Mouse (Mus musculus) c-Kit-positive CD71-positive TER-119-positive erythroid progenitor cells, embryonic 14.5 days (primary cell): ENCODE data around the gene Tmem30b.
"Not testable (repeated sequence)": the region's sequence is repeated elsewhere in the genome, so short reads cannot be mapped to it uniquely, and the experiment has no call there.

Experiments
- DNase-seq: peaks from one replicate; pipeline ENCODE4 v3.0.0-alpha.2; 2013; ENCODE audit warnings: low spot score

Gene Tmem30b

DNA sequence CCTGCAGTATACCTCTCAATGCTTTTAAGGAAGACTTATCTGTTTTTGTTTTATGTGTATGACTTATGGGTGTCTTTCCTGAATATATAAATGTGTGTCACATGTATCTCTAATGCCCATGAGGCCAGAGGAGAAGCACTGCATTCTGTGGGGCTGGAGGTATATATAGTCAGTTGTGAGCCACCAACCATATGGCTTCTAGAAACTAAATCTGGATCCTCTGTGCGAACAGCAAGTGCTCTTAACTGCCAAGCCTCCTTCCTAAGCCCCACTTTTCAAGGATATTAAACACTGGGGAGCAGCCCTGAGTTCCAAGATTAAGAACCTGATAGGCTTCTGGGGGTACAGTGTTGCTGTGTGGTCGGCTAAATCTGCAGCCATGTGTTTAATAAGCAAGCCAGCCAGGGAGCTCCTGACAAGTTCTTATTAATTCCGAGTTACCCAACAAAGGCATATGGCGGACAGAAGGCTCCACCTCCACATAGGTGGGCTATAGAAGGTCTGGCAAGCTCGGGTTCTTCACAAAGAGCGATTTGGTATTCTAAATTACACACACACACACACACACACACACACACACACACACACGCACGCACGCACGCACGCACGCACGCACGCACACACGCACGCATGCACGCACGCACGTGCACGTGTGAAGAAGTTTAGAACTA lies 12.5 kb upstream of the Tmem30b start:
- DNase-seq: no peak

DNA sequence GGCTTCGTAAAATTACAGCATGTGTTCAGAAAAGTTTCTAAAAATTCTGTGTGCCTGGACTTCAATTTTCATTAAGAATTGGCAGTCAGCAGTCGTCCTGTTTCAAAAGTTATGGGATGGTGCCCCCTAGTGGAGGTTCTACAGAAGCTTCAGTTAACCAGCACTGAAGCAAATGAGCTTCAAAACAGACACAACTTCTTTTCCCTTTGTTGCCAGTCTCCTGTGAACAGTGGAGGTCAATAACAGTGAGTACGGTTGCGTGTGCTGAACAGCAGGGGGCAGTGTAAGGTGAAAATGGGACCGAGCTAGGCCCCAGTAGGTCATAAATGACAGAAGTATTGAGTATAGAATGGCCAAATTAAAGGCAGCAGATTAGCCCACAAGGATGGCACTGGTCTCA lies 8.0 kb upstream of the Tmem30b start:
- peak; percentile 49 for DNase-seq

DNA sequence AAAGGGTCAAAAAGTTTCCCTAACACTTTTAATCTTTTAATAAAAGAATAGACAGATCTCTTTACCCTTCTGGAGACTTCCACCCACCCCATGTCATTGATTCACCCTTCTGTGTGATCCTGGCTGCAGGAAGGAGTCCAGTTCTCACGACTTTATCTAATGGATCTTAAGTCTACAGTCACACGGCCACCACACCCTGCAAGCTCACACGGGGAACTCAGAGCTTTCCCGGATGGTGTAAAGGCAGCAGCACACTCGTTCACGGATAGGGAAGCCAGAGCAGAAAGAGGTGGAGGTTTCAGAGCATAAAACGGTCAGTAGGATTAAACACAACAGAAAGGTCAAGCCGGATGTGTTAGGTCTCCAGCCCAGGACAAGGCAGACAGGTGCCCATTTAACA lies 2.1 kb upstream of the Tmem30b start:
- no peak for DNase-seq

DNA sequence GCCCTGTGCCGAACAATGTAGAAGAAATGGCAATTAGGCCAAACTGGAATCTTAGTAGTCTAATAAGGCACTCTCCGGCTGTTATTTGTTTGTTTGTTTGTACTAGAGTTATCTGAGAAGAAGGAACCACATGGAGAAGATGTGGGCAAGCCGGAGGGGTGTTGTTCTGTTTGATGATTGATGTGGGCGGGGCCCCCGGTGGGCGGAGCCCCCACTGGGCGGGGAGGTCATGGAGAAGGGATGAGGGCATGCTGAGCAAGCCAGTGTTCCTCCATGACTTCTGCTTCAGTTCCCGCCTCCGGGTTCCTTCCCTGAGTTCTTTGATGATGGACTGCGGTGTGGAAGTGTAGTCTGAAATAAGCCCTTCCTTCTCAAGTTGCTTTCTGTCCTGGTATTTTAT lies 1.5 kb upstream of the Tmem30b start:
- no peak for DNase-seq

DNA sequence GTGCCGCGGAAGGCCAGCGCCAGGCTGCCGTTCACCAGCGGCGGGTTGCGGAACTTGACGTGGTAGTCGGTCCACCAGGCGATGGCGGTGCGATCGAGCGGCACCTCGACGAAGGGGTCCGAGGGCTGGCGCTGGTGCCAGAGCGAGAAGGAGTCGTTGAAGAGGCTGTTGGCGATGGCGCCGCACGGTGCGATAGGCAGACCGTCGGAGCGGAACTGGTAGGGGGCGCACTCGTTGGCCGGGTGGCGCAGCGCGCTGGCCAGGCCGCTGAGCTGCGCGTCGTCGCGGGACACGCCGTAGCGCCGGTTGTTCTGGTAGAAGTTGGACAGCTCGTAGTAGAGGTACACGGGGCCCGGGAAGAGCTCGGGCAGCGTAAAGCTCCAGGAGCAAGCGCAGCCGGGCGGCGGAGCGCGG lies 513 bp downstream of the Tmem30b start:
- DNase-seq: no peak

DNA sequence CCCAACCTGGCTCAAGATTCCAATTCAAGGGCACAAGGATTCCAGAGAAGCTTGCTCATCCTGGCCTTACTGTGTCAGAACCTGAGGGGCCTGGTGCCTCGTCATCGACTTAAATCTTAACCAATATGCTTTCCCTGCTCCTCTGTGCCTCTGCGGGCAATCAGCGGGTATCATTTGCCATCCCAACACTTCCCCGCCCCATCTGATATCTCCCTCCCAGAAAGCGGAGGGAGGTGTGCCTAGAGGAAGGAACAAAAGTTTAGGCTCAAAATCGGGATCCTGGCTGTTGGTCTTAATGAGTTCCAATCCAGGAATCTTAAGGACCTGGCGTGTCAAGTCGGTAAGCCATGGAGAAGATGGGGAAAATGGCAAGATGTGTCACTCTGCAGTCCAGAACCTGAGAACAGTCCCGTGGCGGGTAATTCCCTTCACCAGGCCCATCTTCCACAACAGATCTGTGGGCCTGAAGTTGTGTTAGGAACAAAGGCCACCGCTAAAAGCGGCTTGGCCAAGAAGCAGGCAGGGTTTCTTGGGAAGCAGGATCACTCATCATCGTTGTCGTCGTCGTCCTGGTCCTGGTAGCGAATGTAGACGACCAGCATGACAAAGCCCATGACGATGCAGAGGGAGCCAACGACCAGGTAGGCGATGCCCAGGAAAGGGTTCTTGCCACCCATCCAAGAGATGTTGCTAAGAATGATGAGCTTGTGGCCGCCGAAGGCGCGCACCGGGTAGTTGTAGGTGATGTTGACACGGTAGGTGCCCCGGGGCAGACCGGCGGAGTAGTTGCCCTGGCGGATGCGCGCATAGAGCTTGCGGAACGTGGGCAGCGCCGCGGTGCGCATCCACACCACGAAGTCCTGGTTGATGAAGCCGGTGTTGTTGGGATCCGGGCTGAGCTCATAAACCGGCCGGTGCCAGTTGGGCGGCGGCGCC lies 1.2 kb downstream of the Tmem30b start:
- no peak for DNase-seq

DNA sequence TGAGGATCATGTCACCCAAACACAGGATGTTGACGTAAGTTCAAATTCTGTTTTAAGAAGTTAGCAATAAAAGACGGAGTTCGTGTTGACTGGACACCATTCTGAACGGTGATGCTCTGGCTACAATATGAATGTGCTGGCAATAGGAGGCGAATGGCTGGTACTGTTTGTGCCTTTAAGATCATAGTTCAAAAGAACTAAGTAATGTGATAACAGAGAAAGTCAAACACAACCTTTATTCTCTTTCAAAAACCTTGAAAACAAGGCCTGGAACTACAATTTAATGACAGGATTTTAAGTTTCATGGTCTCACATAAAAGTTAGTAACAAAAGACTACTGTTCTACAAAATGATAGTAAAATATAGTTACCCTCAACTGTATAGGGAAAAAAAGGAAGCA lies 3.0 kb downstream of the Tmem30b start:
- DNase-seq: no peak

DNA sequence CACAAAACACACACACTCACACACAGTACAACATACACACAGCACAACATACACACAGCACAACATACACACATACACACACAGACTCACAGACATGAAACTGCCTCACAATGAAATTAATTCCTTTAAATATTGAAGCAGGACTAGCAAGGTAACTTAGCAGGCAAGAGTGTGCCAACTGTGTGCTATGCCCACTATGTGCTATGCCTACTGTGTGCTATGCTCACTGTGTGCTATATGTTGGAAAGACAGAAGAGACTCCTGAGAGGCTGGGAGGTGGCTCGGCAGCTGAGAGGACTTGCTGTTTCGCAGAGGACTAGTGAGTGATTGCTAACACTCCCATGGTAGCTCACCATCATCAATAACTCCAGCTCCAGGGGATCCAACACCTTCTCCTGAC lies 5.8 kb downstream of the Tmem30b start:
- DNase-seq: no peak

DNA sequence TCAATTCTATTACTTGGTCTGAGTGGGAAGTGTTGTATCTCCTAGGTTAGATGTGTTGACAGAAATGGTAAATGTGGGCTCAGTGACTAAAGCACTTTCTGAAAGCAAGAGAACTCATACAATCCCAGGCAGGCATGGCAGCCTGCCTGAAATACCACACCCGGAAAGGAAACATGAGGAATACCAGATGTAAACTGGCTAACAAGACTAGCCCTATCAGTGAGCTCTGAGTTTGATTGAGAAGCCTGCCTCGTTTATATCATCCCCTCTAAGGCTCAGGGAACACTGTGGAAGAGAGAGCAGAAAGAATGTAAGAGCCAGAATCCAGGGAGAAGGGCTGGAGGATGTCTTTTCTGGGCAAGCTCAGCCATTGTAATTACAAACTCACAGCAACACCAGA lies 7.0 kb downstream of the Tmem30b start:
- DNase-seq: no peak

DNA sequence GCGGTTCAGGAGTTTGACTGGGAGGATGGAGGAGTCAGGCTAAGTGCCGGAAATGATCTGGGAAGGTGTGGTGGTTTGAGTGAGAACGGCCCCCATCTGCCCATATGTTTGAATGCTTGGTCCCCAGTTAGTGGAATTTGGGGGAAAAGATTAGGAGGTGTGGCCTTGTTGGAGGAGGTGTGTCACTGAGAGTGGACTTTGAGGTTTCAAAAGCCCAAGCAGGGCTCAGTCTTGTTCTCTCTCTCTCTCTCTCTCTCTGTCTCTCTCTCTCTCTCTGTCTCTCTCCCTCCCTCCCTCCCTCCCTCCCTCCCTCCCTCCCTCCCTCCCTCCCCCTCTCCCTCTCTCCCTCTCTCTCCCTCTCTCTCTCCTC lies 8.1 kb downstream of the Tmem30b start:
- not testable (repeated sequence) for DNase-seq

DNA sequence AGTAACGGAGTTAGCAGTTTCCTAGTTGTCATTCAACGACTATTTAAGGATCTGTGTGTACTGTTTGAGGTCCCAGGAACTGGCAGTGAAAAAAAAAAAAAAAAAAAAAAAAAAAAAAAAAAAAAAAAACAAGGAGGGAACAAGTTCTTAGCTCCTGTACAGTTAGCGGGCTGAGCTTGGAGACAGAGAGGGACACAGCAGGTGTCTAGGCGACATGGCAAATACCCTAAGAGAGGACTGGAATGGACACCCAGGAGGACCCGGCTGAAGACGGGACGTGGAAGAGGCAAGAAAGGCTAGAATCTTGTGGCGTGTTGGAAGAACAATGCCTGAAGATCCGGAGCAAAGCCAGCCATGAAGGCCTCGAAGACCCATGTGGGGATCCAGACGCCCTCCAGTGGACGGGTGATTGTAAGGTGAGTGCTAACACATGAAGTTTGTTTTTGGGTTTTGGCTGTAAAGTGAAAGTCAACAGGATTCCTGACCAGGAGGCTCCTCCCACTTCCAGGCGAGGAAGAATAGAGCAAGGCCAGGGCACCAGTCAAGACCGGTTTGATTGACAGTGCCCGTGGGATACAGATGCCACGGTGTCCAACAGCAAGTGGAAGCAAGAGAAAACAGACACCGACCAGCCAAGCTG lies 8.6 kb downstream of the Tmem30b start:
- DNase-seq: peak; percentile 12

DNA sequence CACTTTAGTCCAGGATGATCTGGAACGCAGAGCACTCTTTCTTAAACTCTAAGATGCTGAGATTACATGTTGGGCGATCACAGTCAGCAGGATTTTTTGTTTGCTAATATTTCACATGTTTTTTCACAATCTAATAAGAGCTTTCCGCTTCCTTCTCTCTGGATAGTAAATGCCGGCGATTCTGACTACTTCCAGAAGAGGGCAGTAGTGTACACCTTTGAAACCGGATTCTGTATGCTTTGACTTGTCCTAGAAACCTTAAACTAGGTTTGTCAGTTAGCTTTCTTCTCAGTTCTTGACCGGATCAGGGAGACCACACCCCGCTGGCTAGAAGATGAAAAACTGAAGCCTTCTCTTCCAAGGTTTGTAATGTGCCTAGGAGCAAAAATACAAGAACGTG lies 11.6 kb downstream of the Tmem30b start:
- peak; percentile 34 for DNase-seq

DNA sequence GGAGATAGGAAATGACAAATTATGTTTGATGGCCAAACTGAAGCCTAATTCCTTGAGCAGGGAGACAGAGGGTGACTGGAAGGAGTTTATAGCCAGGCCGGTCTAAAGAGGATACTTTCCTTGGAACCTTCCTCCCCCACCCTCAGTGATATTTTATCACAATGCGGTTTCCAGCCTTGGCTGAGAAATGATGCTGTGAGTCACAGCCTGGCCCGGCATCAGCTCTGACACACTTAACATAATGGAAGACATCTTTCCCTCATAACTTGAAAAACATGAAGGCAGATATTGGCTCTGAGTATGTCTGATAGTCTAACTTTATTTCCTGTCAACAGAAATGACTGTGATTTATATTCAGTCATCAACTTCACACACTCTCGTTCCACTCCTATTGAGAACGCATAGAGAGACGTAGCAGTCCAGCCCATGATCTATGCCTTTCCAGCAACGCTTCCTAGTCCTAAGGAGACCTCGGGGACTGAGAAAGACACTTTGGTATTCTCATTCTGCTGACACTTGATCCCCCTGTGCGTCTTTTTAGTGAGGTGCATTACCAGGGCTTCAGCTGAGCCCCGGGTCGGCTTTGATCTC lies 14.2 kb downstream of the Tmem30b start:
- DNase-seq: no peak

DNA sequence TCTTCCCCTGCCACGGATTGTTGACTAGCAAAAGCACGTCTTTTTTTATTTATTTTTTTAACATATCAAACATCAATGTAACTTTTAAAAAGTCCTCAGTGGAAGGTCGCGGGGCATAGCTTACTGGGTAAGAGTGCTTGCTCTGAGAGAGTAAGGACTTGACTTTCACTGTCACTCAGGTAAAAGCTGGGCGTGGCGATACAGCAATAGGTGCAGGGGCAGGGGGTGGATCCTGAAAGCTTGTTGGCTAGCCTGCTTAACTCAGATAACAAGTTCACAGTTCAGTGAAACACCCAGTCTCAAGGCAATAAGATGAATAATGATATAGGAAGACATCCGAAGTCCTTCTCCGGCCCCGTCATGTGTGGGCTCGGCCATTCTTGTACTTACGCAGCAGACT lies 16.6 kb downstream of the Tmem30b start:
- DNase-seq: no peak

DNA sequence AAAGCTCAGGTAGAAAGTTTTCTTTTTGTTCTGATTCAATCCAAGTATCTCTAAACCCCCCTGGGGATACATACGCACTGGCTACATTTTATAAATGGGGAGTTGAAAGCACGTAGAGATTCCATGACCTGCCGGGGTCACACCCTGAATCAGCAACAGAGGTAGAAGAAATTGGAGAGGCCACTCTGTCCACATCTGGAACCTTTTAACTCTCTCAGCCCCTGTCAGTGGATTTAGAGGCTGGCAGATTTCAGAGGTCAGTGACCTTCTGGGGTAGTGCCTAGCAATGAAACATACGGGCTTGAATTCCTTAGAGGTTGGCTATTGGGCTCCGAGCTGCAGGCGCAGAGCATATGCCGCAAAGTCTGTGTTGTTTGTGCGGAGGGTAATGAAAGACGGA lies 17.1 kb downstream of the Tmem30b start:
- DNase-seq: no peak

DNA sequence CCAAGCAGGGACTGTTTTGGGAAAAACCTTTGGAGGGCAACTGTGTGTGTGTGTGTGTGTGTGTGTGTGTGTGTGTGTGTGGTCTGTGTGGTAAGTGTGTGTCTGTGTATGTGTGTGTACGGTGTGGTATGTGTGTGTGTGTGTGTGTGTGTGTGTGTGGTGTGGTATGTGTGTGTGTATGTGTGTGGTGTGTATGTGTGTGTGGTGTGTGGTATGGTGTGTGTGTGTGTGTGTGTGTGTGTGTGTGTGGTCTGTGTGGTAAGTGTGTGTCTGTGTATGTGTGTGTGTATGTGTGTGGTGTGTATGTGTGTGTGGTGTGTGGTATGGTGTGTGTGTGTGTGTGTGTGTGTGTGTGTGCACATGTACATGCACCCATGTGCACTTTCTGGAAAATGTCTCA lies 18.1 kb downstream of the Tmem30b start:
- not testable (repeated sequence) for DNase-seq

DNA sequence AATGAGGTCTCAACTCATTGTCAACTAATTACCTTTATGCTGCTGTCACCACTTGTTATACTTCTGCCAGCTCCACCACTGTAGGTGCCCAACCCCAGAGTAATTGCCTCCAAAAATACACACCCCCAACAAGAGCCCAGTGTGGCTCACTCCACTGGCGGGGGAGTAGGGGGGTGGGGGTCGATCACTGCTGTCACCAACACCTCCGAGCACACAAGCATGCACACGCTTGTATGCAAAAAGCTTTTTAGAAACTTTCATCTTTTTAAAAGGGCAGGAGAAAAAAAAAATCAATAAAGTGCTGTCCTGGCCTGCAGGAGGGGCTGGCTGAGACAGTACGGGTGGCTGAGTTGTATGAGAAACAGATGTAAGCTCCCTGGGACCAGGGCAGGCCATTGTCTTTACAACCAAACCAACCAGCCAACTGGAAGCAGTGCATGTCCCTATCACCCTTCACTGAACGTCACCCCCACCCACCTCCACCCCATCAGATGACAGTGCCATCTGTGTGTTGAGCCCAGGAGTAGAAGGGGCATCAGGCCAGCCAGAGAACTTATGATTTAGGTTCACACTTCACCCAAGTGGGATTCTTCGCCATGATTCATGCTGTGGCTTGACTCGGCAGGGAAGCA lies 20.8 kb downstream of the Tmem30b start:
- DNase-seq: no peak

DNA sequence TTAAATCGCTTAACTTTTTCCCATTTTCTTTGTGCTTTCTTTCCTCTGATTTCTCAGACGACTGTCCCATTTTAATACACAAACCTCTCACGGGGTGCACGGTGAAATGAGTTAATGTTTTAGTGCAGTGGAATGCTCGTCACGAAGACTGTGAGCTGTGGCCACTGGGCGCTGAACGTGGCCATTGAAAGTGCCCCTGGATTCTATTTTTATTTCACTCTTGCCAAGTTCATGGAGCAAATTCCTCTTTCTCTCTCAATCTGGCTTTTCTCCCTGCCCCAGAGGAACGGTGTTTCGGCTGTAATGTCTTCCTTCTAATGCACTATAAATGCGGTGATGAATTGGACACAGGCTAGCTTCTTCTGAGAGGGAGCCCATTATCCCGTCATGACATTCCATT lies 23.1 kb downstream of the Tmem30b start:
- DNase-seq: no peak

DNA sequence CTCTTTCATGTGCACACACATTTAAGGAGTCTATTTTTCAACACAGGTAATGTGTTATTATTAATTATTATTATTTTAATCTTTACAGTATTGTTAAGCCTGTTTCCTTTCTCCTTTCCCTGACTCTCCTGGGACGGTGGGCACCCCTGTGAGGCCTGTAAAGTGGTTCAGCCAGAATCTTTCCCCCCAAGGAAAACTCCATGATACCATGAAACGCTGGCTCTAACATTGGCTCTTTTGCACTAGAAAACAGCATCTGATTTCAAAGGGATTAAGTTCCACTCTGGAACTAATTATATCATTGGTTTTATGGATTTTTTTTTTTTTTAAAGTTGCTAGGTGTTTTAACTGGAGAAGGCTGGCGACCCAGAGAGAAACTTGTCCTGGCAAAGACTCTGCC lies 24.2 kb downstream of the Tmem30b start:
- no peak for DNase-seq

DNA sequence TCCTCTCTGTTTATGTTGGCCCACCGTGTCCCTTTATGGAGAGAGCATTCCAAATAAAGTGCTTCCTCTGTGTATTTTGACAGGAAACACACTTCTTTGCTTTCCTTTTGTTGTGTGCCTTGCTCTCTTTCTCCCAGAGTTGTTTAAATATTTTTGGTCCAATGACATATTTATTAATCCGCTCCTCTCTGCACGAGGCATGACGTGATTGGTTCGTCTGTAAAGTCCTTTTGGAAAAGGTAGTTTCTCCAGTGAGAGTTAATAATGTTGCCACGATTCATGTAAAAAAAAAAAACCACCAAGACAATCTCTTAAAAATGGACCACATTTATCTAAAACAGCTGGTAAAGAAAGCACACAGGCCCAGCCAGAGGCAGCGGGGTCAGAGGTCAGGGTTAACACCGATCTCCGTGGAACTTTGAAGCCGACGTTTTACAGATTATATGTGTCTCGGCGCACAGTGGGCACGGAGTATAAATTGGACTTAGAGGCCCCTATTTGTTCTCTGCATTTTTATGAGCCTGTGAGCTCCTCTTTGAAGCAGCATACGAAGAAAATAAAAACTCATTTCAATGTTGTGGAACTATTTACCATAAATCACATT lies 24.9 kb downstream of the Tmem30b start:
- no peak for DNase-seq

DNA sequence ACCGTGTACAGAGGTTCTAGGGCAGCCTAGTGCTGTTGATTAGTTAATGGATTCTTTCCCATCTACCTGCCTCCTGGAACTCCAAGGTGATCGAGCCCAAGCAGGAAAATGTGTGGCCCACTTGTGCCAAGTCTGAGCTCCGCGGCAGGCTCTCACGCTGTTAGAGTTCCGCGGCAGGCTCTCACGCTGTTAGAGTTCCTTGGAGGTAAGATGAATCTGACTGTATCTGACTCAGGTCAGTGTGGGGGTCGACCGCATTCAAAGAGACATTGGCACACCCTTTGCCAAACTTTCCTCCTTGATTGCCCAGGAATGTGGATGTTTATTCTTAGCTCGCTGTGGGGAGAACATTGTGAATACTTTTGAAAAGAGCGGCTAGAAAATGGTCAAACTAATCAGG lies 28.4 kb downstream of the Tmem30b start:
- DNase-seq: no peak
